Mouse (Mus musculus): Measurements from ENCODE around the gene Htr2b. TPM values are rescaled to one million over a fixed set of nuclear protein-coding genes. Genes with fewer than 3 reads are reported as not detected.

The Htr2b gene
- polyA plus RNA-seq, 1 experiment from 2014 or later = 0.37 TPM

DNA sequence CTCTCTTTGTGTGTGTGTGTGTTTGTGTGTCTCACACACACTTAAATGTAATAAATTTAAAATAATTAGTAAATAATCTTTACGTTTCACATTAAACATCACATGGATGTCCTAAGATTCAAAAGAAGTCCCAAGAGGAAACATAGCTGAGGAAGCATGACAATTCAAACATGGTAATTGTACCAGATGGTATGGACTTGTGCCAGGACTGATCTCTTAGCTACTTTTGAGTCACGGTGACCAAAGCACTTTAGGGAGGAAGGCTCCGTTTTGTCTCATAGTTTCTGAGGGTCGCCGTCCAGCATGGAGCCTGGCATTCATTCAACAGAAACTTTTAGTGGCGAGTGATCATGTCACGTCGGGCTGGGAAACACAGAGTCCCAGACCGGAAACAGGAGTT is 36.4 kb upstream of the Htr2b start:
- Histone ChIP-seq H3K27me3 (replicated peaks) (no peaks in the 10 kb centered on the region), H3K9ac (no peak overlapping the region), H3K4me1 (replicated peaks) (0 out of 2 replicates have a peak, but pooled peaks cover 5% of the 10 kb centered on the region), H3K9me3 (replicated peaks) (no peaks in the 10 kb centered on the region), H3K27ac (ENCODE audit: poor library complexity, severe bottlenecking) (no peak overlapping the region), H3K4me2 (no peak overlapping the region), H3K4me3 (no peak overlapping the region), H3K36me3 (no peaks in the 10 kb centered on the region)
- WGBS = 74% methylated on average over 9 of the region's 9 CpGs
- no peak for ATAC-seq (ENCODE audit: insufficient number of reproducible peaks, low FRiP score)

DNA sequence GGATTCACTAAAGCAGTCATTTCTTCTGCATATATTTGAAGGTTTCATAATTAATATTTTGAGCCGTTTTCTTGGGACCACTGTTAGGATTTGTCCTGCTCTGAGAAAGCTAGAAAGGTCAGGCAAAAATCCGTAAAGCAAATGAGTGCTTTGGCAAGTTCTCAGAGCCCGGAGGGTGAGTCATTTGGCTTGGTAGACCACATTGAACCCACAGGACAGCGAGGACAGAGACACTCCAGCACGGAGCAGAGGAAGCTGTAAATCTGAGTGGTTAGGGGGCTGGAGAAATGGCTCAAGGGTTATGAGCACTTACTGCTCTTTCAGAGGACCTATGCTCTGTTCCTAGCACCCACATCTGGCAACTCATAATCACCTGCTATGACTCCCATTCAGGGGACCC is 35.8 kb upstream of the Htr2b start:
- H3K9me3 ChIP-seq (replicated peaks) = no peaks in the 10 kb centered on the region
- 72% methylated on average over 5 of the region's 5 CpGs for WGBS
- H3K4me3 ChIP-seq = no peak overlapping the region
- H3K27me3 ChIP-seq (replicated peaks) = no peaks in the 10 kb centered on the region
- H3K27ac ChIP-seq (ENCODE audit: poor library complexity, severe bottlenecking) = no peak overlapping the region
- no peak overlapping the region for H3K4me2 ChIP-seq
- H3K9ac ChIP-seq = no peak overlapping the region
- ATAC-seq (ENCODE audit: insufficient number of reproducible peaks, low FRiP score) = no peak
- no peaks in the 10 kb centered on the region for H3K36me3 ChIP-seq
- H3K4me1 ChIP-seq (replicated peaks) = 0 out of 2 replicates have a peak, but pooled peaks cover 5% of the 10 kb centered on the region

DNA sequence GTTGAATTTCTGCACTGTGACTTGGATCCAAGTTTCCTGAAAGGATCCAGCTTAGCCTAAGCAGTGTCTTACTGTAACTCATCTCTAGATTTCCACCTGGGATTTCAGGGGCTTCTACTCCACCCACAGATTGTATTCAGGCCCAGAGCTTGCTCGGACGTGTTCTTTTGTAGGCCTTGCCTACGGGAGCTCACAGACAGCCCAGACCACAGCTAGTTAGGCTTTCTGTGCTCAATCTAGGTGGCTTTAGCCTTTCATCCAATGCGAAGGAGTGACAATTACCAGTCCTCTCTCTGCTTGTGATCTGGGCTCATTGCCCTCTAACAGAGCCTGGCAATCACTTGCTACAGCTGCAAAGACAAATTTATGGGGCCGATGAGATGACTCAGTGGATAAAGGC is 34.5 kb upstream of the Htr2b start:
- Histone ChIP-seq H3K9me3 (replicated peaks) (no peaks in the 10 kb centered on the region), H3K27me3 (replicated peaks) (no peaks in the 10 kb centered on the region), H3K4me2 (no peak overlapping the region), H3K4me1 (replicated peaks) (0 out of 2 replicates have a peak, but pooled peaks cover 6% of the 10 kb centered on the region), H3K9ac (no peak overlapping the region), H3K4me3 (no peak overlapping the region), H3K36me3 (peaks cover 3% of the 10 kb centered on the region), H3K27ac (ENCODE audit: poor library complexity, severe bottlenecking) (no peak overlapping the region)
- WGBS = 80% methylated on average over 5 of the region's 5 CpGs
- ATAC-seq (ENCODE audit: insufficient number of reproducible peaks, low FRiP score) = no peak

DNA sequence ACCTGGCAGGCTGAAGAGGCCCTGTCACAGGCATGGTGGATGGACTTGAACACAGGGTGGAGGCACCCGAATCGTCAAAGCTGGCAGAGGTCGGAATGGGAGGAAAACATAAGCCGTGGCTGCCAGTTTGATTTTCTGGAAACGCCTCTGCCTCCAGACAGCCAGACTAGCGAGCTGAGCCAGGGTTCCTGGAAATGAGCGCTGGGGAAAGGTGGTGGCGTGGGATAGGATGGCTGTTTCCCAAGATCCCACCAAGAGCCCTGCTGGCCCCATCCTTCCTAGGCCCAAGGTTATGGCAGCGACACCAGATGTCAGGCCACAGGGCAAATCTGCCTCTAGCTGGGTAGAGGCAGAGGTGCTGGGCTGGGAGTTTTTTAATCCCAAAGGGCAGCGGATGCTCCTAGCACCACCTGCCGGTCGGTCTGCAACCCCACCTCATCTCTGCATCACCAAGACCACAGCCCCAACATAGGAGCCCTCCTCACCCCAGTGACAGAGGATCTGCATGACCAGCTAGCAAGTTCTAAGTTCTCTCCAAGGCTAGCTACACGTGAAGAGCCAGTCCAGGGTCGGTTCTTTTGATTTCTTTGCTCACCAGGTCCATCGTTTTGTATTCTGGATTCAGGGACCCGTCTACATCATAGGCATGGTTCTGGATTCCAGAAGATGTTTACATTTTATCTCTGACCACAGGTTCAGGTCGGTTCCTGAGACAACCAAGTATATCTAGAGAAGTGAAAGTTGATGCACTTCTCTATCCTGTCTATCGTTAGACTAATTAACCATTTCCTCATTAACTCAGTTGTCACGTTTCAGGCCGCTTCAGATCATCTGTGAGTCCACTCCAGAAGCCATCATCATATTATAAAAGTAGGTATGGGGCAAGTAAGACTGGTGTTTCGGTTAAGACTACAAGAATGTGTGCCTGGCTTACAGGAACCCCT is 32.5 kb upstream of the Htr2b start:
- no peak overlapping the region for H3K4me3 ChIP-seq
- H3K4me1 ChIP-seq (replicated peaks) = 0 out of 2 replicates have a peak, but pooled peaks cover 2% of the 10 kb centered on the region
- H3K36me3 ChIP-seq = peaks cover 14% of the 10 kb centered on the region
- no peak for ATAC-seq (ENCODE audit: insufficient number of reproducible peaks, low FRiP score)
- peak overlapping the region; percentile 71 for H3K27ac ChIP-seq (ENCODE audit: poor library complexity, severe bottlenecking)
- H3K9ac ChIP-seq = no peak overlapping the region
- H3K9me3 ChIP-seq (replicated peaks) = no peaks in the 10 kb centered on the region
- 76% methylated on average over 21 of the region's 21 CpGs for WGBS
- no peaks in the 10 kb centered on the region for H3K27me3 ChIP-seq (replicated peaks)
- H3K4me2 ChIP-seq = no peak overlapping the region

DNA sequence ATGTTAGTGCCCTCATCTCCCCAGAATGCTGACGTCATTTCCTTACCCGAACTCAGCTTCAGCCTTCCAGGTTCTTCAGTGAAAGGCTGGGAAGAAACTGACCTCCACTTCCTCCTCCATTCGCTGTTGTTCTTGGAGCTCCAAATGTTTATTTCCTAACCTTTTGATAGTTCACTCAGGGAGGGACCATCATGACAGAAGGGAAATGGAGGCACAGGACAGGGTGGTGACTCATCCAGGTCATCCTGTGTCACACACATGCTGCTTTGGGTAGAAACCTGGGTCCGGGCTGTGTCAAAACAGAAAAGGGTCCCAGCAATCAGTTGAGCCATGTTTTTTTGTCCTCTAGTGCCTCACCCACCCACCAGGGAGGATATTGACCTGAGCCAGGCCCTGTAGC is 31.4 kb upstream of the Htr2b start:
- Histone ChIP-seq H3K9me3 (replicated peaks) (no peaks in the 10 kb centered on the region), H3K4me2 (no peak overlapping the region), H3K9ac (no peak overlapping the region), H3K4me3 (no peak overlapping the region), H3K27ac (ENCODE audit: poor library complexity, severe bottlenecking) (peak overlapping the region; percentile 71; the same call in 1 of the 2 replicates), H3K4me1 (replicated peaks) (0 out of 2 replicates have a peak, but pooled peaks cover 2% of the 10 kb centered on the region), H3K27me3 (replicated peaks) (no peaks in the 10 kb centered on the region), H3K36me3 (peaks cover 23% of the 10 kb centered on the region)
- ATAC-seq (ENCODE audit: insufficient number of reproducible peaks, low FRiP score) = peak; percentile 80
- 66% methylated on average over 4 of the region's 4 CpGs for WGBS

DNA sequence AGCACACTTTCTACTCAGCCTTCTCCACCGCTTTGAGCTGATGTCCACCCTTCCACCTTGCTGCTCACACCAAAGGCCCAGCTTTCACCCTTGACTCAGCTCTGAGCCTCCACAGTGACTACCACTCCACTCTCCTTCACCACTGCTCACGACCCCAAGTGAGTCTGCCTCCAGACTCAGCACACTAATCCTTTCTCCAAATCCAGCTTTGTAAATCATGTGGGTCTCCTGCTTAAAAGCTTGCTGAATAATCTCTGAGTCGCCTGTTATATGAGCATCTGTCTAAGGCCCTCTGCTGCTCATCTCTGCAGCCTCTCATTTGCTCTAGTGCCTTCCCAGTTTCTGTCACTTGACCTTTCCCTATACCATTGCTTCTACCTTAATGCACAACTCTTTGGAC is 29.3 kb upstream of the Htr2b start:
- no peaks in the 10 kb centered on the region for H3K27me3 ChIP-seq (replicated peaks)
- 86% methylated on average over 3 of the region's 3 CpGs for WGBS
- no peak for ATAC-seq (ENCODE audit: insufficient number of reproducible peaks, low FRiP score)
- no peak overlapping the region for H3K27ac ChIP-seq (ENCODE audit: poor library complexity, severe bottlenecking)
- peaks cover 42% of the 10 kb centered on the region for H3K36me3 ChIP-seq
- 0 out of 2 replicates have a peak, but pooled peaks cover 2% of the 10 kb centered on the region for H3K4me1 ChIP-seq (replicated peaks)
- H3K9me3 ChIP-seq (replicated peaks) = no peaks in the 10 kb centered on the region
- H3K9ac ChIP-seq = no peak overlapping the region
- no peak overlapping the region for H3K4me2 ChIP-seq
- H3K4me3 ChIP-seq = no peak overlapping the region

DNA sequence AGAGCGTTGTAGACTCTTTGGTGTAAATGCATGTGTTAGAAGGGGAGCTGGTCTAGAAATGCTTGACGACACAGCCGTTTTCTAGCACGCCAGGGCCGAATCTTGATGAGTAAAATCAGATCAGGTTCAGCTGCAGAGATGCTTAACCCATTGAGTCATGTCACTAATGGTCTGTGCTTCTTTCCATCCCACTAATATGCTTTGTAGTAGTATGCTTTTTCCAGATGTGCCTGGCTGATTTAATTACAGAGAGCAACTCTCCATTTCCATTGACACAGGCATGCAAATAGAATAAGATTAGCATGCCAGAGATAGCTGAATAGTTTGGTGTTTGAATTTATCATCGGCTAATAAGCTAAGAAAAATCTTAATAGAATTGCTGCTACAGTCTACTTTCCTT is 23.5 kb upstream of the Htr2b start:
- peaks cover 83% of the 10 kb centered on the region for H3K36me3 ChIP-seq
- H3K9ac ChIP-seq = no peak overlapping the region
- no peaks in the 10 kb centered on the region for H3K27me3 ChIP-seq (replicated peaks)
- ATAC-seq (ENCODE audit: insufficient number of reproducible peaks, low FRiP score) = no peak
- H3K4me3 ChIP-seq = no peak overlapping the region
- no peaks in the 10 kb centered on the region for H3K9me3 ChIP-seq (replicated peaks)
- H3K4me1 ChIP-seq (replicated peaks) = no peaks in the 10 kb centered on the region
- WGBS = 92% methylated on average over 6 of the region's 6 CpGs
- no peak overlapping the region for H3K27ac ChIP-seq (ENCODE audit: poor library complexity, severe bottlenecking)
- no peak overlapping the region for H3K4me2 ChIP-seq

DNA sequence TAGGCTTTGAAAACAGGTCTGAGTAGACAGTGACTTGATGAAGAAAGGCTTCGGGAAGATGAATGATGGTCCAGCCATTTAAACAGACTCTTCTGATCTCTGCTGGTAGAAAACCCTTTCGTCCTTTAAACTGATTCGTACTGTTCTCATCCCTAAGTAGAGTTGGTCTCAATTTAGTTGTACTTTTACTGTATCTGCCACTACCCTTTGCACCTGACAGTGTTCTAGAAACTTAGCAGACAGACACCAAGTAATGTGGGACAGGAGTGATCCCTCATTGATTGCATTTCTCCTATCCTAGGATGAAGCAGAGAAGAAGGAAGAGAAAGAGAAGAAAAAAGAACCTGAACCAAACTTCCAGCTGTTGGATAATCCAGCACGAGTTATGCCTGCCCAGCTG is 21.6 kb upstream of the Htr2b start, which contains the start of gene Gm21972:
Gm21972 (plus strand) TSS at position 301 of the 400 bp plus-strand sequence.
- ATAC-seq (ENCODE audit: insufficient number of reproducible peaks, low FRiP score) = no peak
- 94% methylated on average over 4 of the region's 4 CpGs for WGBS
- Histone ChIP-seq H3K9ac (no peak within 1 kb of the TSS), H3K4me1 (replicated peaks) (no peaks in the 10 kb centered on the region), H3K9me3 (replicated peaks) (no peaks in the 10 kb centered on the region), H3K36me3 (peaks cover 84% of the 10 kb centered on the region), H3K27ac (ENCODE audit: poor library complexity, severe bottlenecking) (no peak within 1 kb of the TSS), H3K4me2 (no peak within 1 kb of the TSS), H3K4me3 (no peak within 1 kb of the TSS), H3K27me3 (replicated peaks) (no peaks in the 10 kb centered on the region)

DNA sequence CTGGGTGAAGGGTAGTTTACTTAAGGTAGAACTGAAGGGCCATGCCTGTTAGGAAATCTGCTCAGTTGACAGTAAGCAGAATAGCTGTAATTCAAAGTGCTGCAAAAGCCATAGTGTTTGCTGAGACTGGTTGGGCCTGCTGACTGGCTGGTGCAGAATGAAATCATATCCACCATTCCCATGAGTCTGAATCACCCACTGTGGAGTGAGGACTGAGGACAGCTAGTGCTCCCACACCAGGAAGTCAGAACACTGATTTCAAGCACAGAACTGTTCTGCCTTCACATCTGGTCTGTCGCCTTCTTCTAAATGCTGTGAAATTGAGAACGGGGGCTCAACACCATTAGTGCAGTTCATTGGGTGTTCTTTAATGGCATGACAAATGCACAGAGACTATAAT is 14.3 kb upstream of the Htr2b start:
- H3K36me3 ChIP-seq = peaks cover 79% of the 10 kb centered on the region
- no peak overlapping the region for H3K4me3 ChIP-seq
- no peak overlapping the region for H3K9ac ChIP-seq
- H3K27ac ChIP-seq (ENCODE audit: poor library complexity, severe bottlenecking) = no peak overlapping the region
- no peak for ATAC-seq (ENCODE audit: insufficient number of reproducible peaks, low FRiP score)
- no peaks in the 10 kb centered on the region for H3K4me1 ChIP-seq (replicated peaks)
- no peaks in the 10 kb centered on the region for H3K9me3 ChIP-seq (replicated peaks)
- WGBS = 94% methylated on average over 2 of the region's 2 CpGs
- H3K4me2 ChIP-seq = no peak overlapping the region
- no peaks in the 10 kb centered on the region for H3K27me3 ChIP-seq (replicated peaks)

DNA sequence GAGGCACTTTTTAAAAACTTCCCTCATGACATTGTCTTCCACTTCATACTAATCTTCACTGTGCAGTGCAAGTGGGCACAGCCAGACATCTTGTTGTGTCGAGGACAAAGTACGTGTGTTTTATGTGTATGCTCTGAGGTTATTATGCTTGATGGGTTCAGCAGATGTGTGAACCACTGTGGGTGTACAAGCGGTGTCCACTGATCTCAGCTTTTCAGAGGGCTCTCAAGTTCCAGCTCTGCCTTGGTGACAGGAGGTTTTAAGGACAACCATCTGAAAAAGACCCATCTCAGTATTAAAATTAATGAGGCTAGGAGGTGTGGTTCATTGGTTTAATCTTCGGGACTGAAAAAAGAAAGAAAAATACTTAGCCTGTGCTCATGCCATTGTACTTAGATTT is 7.8 kb upstream of the Htr2b start:
- H3K9me3 ChIP-seq (replicated peaks) = no peaks in the 10 kb centered on the region
- no peak overlapping the region for H3K4me2 ChIP-seq
- no peak overlapping the region for H3K27ac ChIP-seq (ENCODE audit: poor library complexity, severe bottlenecking)
- no peaks in the 10 kb centered on the region for H3K27me3 ChIP-seq (replicated peaks)
- ATAC-seq (ENCODE audit: insufficient number of reproducible peaks, low FRiP score) = no peak
- H3K4me3 ChIP-seq = no peak overlapping the region
- peaks cover 61% of the 10 kb centered on the region for H3K36me3 ChIP-seq
- 91% methylated on average over 4 of the region's 4 CpGs for WGBS
- H3K9ac ChIP-seq = no peak overlapping the region
- H3K4me1 ChIP-seq (replicated peaks) = no peaks in the 10 kb centered on the region

DNA sequence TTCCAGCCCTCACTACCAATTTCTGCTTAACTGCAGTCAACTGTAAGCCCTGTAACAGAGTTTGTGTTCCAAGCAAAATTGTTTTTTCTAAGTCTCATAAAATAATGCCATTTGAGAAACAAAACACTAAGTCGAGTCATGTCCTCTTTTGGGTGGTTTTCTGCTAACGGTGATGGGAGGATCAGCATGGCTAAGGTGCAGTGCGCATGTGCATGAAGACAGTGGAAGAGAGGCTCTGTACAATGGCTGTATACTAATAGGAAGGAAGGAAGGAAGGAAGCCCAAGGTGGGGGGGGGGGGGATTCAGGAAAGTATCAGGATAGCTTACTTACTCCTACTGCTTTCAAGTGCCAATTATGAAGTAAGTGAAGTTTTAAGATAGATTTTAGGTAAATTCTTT is 2.4 kb upstream of the Htr2b start:
- Histone ChIP-seq H3K4me2 (no peak overlapping the region), H3K4me1 (replicated peaks) (no peaks in the 10 kb centered on the region), H3K4me3 (no peak overlapping the region), H3K27me3 (replicated peaks) (no peaks in the 10 kb centered on the region), H3K27ac (ENCODE audit: poor library complexity, severe bottlenecking) (no peak overlapping the region), H3K9ac (no peak overlapping the region), H3K9me3 (replicated peaks) (no peaks in the 10 kb centered on the region), H3K36me3 (peaks cover 28% of the 10 kb centered on the region)
- no peak for ATAC-seq (ENCODE audit: insufficient number of reproducible peaks, low FRiP score)
- WGBS = 83% methylated on average over 3 of the region's 3 CpGs

Measured in heart, embryonic 12.5 days (tissue).